Mouse (Mus musculus) midbrain, postnatal 0 days (tissue): Measurements from ENCODE around the gene Mblac1. TPM values are rescaled to one million over a fixed set of nuclear protein-coding genes. Genes with fewer than 3 reads are reported as not detected.
A peak's percentile ranks its signal among the peaks of the same experiment; 100 is the strongest.

ENCODE experiments used
- ATAC-seq: fragments of 200-750 bp; cut with Nextera tagmentation; 2 replicates; pipeline ENCODE4 v1.8.0; 2017; ENCODE audit warnings: moderate number of reproducible peaks, mild to moderate bottlenecking, moderate TSS enrichment, moderate library complexity; ENCODE audit not compliant: low FRiP score
- DNase-seq: peaks from one replicate; pipeline ENCODE4 v3.0.0-alpha.2; 2015; ENCODE audit warnings: low spot score
- H3K27ac ChIP-seq: fragments of 300-500 bp; sonication (generic); 2 replicates; pipeline ENCODE4 v1.5.1; 2014; ENCODE audit warnings: low read depth, mild to moderate bottlenecking, low read length, mixed read lengths
- H3K27me3 ChIP-seq: fragments of 300-500 bp; sonication (generic); 2 replicates; pipeline ENCODE4 v1.6.1; 2014; ENCODE audit warnings: low read length, control low read depth, mixed read lengths; ENCODE audit not compliant: insufficient read depth
- H3K36me3 ChIP-seq: fragments of 300-500 bp; sonication (generic); 2 replicates; pipeline ENCODE4 v1.6.1; 2014; ENCODE audit warnings: low read length, control low read depth, mixed read lengths; ENCODE audit not compliant: insufficient read depth
- H3K4me1 ChIP-seq: fragments of 300-500 bp; sonication (generic); 2 replicates; pipeline ENCODE4 v1.6.1; 2014; ENCODE audit warnings: mild to moderate bottlenecking, control low read depth, antibody characterized with exemption, low read length, mixed read lengths; ENCODE audit not compliant: insufficient read depth
- H3K4me2 ChIP-seq: fragments of 300-500 bp; sonication (generic); 2 replicates; pipeline ENCODE4 v1.6.1; 2014; ENCODE audit warnings: low read depth, mild to moderate bottlenecking, low read length, mixed read lengths; ENCODE audit not compliant: poor library complexity, severe bottlenecking
- H3K4me3 ChIP-seq: fragments of 300-500 bp; sonication (generic); 2 replicates; pipeline ENCODE4 v1.5.1; 2014; ENCODE audit warnings: low read depth, mild to moderate bottlenecking, low read length, moderate library complexity
- H3K9ac ChIP-seq: fragments of 300-500 bp; sonication (generic); replicated peaks from 2 replicates; pipeline ENCODE4 v1.6.1; 2014; ENCODE audit warnings: mild to moderate bottlenecking, low read length, moderate library complexity, mixed read lengths; ENCODE audit not compliant: poor library complexity, severe bottlenecking
- H3K9me3 ChIP-seq: fragments of 300-500 bp; sonication (generic); 2 replicates; pipeline ENCODE4 v1.6.1; 2016; ENCODE audit warnings: low read length, control low read depth
- CTCF ChIP-seq: IDR thresholded peaks from 2 replicates; pipeline ENCODE4 v1.5.1; 2016; ENCODE audit warnings: antibody characterized with exemption, mild to moderate bottlenecking
- WGBS: fragments of 180-500 bp; shearing (Covaris S2); extraction: QIAGEN DNeasy Blood & Tissue Kit; methylation state at CpG from one replicate; pipeline ENCODE4 v1.1.7; 2014; 5-methylcytosine and 5-hydroxymethylcytosine counted together
- polyA plus RNA-seq: library from polyadenylated mRNA; unstranded; fragments of >200 nt; fragmentation: Nextera tagmentation; extraction: Ambion mirVana; gene quantifications from 2 replicates; pipeline ENCODE4 v1.2.1, GENCODE M21; 2015
- total RNA-seq: library from RNA; depleted of rRNA; stranded (reverse); fragments of >200 nt; gene quantifications from 2 replicates; pipeline ENCODE4 v1.2.3, GENCODE M21; 2014

Mblac1 gene
- total and polyA plus RNA-seq, 2 experiments from 2014 or later, result 11.2 to 15.6 TPM

DNA sequence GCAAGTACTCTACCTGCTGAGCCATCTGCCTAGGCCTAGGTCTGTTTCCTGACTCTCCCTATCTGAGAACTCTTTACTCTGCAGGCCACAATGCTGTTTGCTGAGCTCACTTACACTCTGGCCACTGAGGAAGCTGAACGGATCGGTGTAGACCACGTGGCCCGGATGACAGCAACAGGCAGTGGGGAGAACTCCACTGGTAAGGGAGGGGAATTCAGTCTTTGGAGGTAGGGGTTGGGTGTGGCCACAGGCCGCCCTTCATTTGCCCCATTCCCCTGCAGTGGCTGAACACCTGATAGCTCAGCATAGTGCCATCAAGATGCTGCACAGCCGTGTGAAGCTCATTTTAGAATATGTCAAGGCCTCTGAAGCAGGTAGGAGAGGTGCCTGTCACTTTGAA lies 31.1 kb upstream of the Mblac1 start:
- ATAC-seq (no peak), DNase-seq (no peak)
- H3K4me3 ChIP-seq, result no peak overlapping the region
- no peaks in the 10 kb centered on the region for H3K27me3 ChIP-seq
- H3K4me1 ChIP-seq, result peaks cover 5% of the 10 kb centered on the region
- H3K36me3 ChIP-seq, result peaks cover 45% of the 10 kb centered on the region
- H3K9ac ChIP-seq, result no peak overlapping the region
- no peak overlapping the region for H3K27ac ChIP-seq
- TF ChIP-seq CTCF, result no peak
- no peak overlapping the region for H3K4me2 ChIP-seq
- WGBS, result 76% methylated on average over 6 of the region's 6 CpGs
- H3K9me3 ChIP-seq, result no peaks in the 10 kb centered on the region

DNA sequence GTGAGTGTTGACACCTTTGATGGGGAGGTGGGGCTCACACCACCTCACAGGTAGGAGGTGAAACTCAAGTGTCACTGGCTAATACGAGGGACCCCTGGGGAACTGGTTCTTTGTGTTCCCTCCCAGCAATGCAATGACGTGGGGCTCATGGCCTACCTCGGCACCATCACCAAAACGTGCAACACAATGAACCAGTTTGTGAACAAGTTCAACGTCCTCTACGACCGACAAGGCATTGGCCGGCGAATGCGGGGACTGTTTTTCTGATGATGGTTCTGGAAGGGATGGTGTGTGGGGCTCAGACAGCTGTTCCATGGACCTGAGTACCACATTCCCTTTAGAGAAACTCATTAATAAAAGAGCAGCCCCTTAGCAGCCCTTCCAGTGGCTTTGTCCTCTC lies 30.5 kb upstream of the Mblac1 start:
- Histone ChIP-seq H3K9ac (no peak overlapping the region), H3K9me3 (no peaks in the 10 kb centered on the region), H3K4me2 (no peak overlapping the region), H3K4me1 (peaks cover 5% of the 10 kb centered on the region), H3K27me3 (no peaks in the 10 kb centered on the region), H3K27ac (no peak overlapping the region), H3K4me3 (no peak overlapping the region), H3K36me3 (peaks cover 48% of the 10 kb centered on the region)
- 68% methylated on average over 10 of the region's 10 CpGs for WGBS
- ATAC-seq (no peak), DNase-seq (no peak)
- no peak for TF ChIP-seq CTCF

DNA sequence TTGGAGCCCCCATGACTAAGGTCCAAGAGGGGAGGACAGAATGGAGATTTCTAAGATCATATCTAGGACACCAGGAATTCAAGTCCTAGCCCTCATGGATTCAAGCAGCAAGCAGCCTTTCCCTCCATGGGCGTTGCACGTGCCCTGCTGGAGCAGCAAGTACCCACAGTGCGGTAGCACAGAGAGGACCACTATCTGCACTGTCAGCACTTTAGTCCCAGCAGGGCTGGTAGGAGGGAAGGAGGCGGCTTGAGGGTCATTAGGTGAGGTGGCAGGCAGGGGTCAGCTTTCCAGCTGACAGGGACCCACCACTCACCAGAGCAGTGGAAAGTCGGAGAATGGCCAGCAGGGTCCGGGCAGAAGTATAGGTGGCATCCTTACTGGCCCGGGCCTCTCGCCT lies 28.5 kb upstream of the Mblac1 start:
- H3K36me3 ChIP-seq, result peaks cover 50% of the 10 kb centered on the region
- no peaks in the 10 kb centered on the region for H3K27me3 ChIP-seq
- TF ChIP-seq CTCF, result no peak
- DNase-seq (no peak), ATAC-seq (no peak)
- no peaks in the 10 kb centered on the region for H3K9me3 ChIP-seq
- no peak overlapping the region for H3K27ac ChIP-seq
- 77% methylated on average over 8 of the region's 8 CpGs for WGBS
- no peak overlapping the region for H3K4me2 ChIP-seq
- H3K9ac ChIP-seq, result no peak overlapping the region
- no peak overlapping the region for H3K4me3 ChIP-seq
- H3K4me1 ChIP-seq, result peaks cover 7% of the 10 kb centered on the region

DNA sequence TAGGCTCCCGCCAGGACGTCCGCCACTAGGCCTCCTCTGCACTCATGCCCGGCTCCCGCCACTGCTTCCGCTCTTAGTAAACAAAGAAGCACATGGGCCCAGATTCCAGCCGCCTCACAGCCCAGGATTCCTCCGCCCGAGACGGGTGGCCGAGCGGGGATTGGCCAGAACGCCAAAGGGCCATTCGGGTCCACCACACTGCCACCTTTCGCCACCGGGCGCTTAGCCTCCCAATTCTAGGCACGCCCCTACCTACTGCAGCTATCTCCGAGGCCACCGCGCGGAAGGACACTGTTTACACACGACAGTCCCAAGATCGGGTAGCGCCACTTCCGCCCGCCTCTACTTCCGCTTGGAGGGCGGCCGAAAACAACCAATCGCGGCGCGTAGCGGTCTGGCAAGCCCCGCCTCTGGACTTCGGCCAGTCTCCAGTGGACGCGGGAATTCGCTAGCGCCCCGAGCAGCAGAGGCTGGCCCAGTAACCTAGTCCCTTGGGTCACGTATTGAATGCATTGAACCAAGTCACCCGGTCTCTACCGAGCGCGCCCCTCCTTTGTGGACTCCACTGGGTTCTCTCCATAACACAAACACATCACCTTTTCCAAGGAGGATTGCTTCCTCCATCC lies 23.1 kb upstream of the Mblac1 start:
- H3K27me3 ChIP-seq, result no peaks in the 10 kb centered on the region
- H3K9me3 ChIP-seq, result no peaks in the 10 kb centered on the region
- peak; percentile 98 for DNase-seq
- peak overlapping the region; percentile 98 for H3K4me2 ChIP-seq
- peak; percentile 55 for TF ChIP-seq CTCF
- peaks cover 10% of the 10 kb centered on the region; the same call in 1 of the 2 replicates for H3K4me1 ChIP-seq
- peaks cover 32% of the 10 kb centered on the region for H3K36me3 ChIP-seq
- peak overlapping the region; percentile 61 for H3K4me3 ChIP-seq
- under 1% methylated on average over 47 of the region's 47 CpGs for WGBS
- H3K27ac ChIP-seq, result peak overlapping the region; percentile 82
- ATAC-seq, result peak; percentile 86
- H3K9ac ChIP-seq, result peak overlapping the region; percentile 50; the same call in 1 of the 2 replicates

DNA sequence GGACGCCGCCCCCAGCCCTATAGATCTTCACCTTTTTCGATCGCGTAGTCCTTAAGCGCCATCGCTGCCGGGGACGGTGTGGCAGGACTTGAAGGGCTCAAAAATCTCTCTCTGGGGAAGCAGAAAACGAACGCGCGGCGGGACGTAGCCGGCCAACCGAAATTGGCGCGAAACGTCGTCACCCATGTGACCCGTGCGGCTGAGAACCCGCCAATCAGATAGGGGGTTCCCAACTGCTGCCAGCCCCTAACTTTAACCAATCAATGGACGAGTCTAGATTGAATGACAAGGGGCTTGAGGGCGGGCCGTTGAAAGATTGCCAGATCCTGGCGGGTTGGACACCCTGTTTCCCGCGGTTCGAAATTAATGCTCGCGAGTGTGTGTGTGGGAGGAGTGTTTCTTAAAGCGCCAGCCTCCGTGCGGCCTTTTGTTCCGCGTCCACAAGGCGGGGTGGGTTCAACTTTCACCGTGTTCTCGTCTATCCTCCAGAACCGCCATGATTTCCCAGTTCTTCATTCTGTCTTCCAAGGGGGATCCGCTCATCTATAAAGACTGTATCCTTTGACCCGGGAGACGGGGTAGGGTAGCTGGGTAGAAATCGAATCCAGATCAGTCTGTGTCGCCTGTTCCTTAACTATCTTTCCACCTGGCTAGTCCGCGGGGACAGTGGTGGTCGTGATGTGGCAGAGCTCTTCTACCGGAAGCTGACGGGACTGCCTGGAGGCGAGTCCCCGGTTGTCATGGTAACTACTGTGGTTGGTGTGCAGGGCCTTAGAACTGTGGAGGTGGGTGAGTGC lies 22.2 kb upstream of the Mblac1 start, which contains the start of the genes Ap4m1 and Mcm7:
Ap4m1 (plus strand) TSS at position 308 of the 797 bp plus-strand sequence.
Mcm7 (minus strand) TSS at position 728 of the 797 bp plus-strand sequence.
- peak; percentile 43; the same call in 1 of the 2 replicates for TF ChIP-seq CTCF
- Histone ChIP-seq H3K4me1 (peaks cover 10% of the 10 kb centered on the region; the same call in 1 of the 2 replicates), H3K27ac (peak within 1 kb of the TSS; percentile 87), H3K4me3 (peak within 1 kb of the TSS; percentile 61), H3K9me3 (no peaks in the 10 kb centered on the region), H3K4me2 (peak within 1 kb of the TSS; percentile 98), H3K36me3 (peaks cover 31% of the 10 kb centered on the region), H3K9ac (peak within 1 kb of the TSS; percentile 66), H3K27me3 (no peaks in the 10 kb centered on the region)
- under 1% methylated on average over 54 of the region's 54 CpGs for WGBS
- peak; percentile 99 for DNase-seq
- peak; percentile 95 for ATAC-seq

DNA sequence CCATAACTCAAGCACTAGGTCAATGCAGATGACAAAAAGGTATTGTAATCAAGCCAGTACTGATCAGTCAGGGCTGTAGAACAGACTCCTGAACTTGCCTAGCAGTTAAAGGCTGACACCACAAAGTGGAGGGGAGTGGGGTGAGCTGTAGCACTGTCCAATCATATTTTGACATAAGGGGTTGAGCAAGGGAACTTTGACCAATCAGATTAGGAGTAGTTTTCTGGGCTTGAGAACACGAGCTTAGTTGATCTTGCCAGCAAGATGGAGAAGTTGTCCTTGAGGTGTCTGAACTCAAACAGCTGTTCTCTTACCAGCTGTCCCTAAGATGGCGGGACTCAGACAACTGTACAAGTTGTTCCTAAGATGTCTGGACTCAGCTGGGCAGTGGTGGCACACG lies 20.9 kb upstream of the Mblac1 start:
- 86% methylated on average over 3 of the region's 3 CpGs for WGBS
- Histone ChIP-seq H3K27me3 (no peaks in the 10 kb centered on the region), H3K9ac (no peak overlapping the region), H3K4me2 (no peak overlapping the region; the same call in none of the 2 replicates), H3K36me3 (peaks cover 35% of the 10 kb centered on the region), H3K9me3 (no peaks in the 10 kb centered on the region), H3K4me1 (peaks cover 10% of the 10 kb centered on the region; the same call in 1 of the 2 replicates), H3K27ac (no peak overlapping the region), H3K4me3 (no peak overlapping the region; the same call in 1 of the 2 replicates)
- no peak for DNase-seq
- no peak for TF ChIP-seq CTCF
- ATAC-seq, result no peak
